Mouse (Mus musculus): ENCODE measurements around the gene 5730596B20Rik.

Gene 5730596B20Rik

GRCm38 (mm10) chr6:52212556-52213118, 35.3 kb downstream of the 5730596B20Rik start:
- no peak for DNase-seq (ENCODE audit: low read depth, low spot score)

- peak; percentile 82 for DNase-seq (ENCODE audit: low read depth, low spot score)
Observed at GRCm38 (mm10) chr6:52213119-52213986, 36.1 kb downstream of the 5730596B20Rik start, which contains the start of the genes Hoxa3 and Gm28308. TSS of gene Hoxa3 (minus strand) at chr6:52213336. TSS of gene Gm28308 (minus strand) at chr6:52213339.

GRCm38 (mm10) chr6:52214271-52214670, 37.0 kb downstream of the 5730596B20Rik start:
- no peak for DNase-seq (ENCODE audit: low read depth, low spot score)

GRCm38 (mm10) chr6:52215070-52215469, 37.8 kb downstream of the 5730596B20Rik start:
- no peak for DNase-seq (ENCODE audit: low read depth, low spot score)

- DNase-seq (ENCODE audit: low read depth, low spot score), result no peak
Observed at GRCm38 (mm10) chr6:52215771-52216535, 38.7 kb downstream of the 5730596B20Rik start.

- DNase-seq (ENCODE audit: low read depth, low spot score), result no peak
Observed at GRCm38 (mm10) chr6:52216691-52217458, 39.6 kb downstream of the 5730596B20Rik start.

GRCm38 (mm10) chr6:52217459-52217768, 40.1 kb downstream of the 5730596B20Rik start:
- peak; percentile 89 for DNase-seq (ENCODE audit: low read depth, low spot score)

- DNase-seq (ENCODE audit: low read depth, low spot score), result no peak
Observed at GRCm38 (mm10) chr6:52217895-52218642, 40.8 kb downstream of the 5730596B20Rik start.

GRCm38 (mm10) chr6:52218643-52219215, 41.4 kb downstream of the 5730596B20Rik start:
- DNase-seq (ENCODE audit: low read depth, low spot score), result no peak

- DNase-seq (ENCODE audit: low read depth, low spot score), result no peak
Observed at GRCm38 (mm10) chr6:52219234-52219942, 42.1 kb downstream of the 5730596B20Rik start.

- no peak for DNase-seq (ENCODE audit: low read depth, low spot score)
Observed at GRCm38 (mm10) chr6:52220003-52220864, 42.9 kb downstream of the 5730596B20Rik start.

GRCm38 (mm10) chr6:52220865-52221310, 43.6 kb downstream of the 5730596B20Rik start:
- DNase-seq (ENCODE audit: low read depth, low spot score), result no peak

GRCm38 (mm10) chr6:52221337-52221992, 44.2 kb downstream of the 5730596B20Rik start, which contains the start of gene Hoxa7:
TSS of gene Hoxa7 (minus strand) at chr6:52221854.
- peak; percentile 96 for DNase-seq (ENCODE audit: low read depth, low spot score)

- DNase-seq (ENCODE audit: low read depth, low spot score), result no peak
Observed at GRCm38 (mm10) chr6:52221993-52222685, 44.8 kb downstream of the 5730596B20Rik start.

- DNase-seq (ENCODE audit: low read depth, low spot score), result no peak
Observed at GRCm38 (mm10) chr6:52222729-52223128, 45.4 kb downstream of the 5730596B20Rik start.

GRCm38 (mm10) chr6:52223939-52224760, 46.9 kb downstream of the 5730596B20Rik start:
- no peak for DNase-seq (ENCODE audit: low read depth, low spot score)
